Mouse (Mus musculus) megakaryocyte, embryonic 14.5 days (primary cell): ENCODE measurements at regions not wholly inside any gene's neighbourhood (a gene's known extent, or its start where the extent isn't known, plus 50 kb on each side); places are given as distances from the start of the nearest gene placed in this dataset.

ENCODE experiments used
- FLI1 ChIP-seq: IDR thresholded peaks from 2 replicates; pipeline ENCODE4 v1.6.1; 2012; ENCODE audit warnings: low read length, inconsistent platforms, mixed read lengths
- GATA1 ChIP-seq: IDR thresholded peaks from 3 replicates; pipeline ENCODE4 v1.6.1; 2012; ENCODE audit warnings: mixed read lengths, low read length, inconsistent platforms, borderline replicate concordance

GRCm38 (mm10) chr15:27282279-27282678, 184.2 kb upstream of the Ank start:
- TF ChIP-seq GATA1: no peak
- no peak for TF ChIP-seq FLI1
